Mouse (Mus musculus): ENCODE measurements around the gene Sfxn2. TPM values are rescaled to one million over a fixed set of nuclear protein-coding genes. Genes with fewer than 3 reads are reported as not detected.
A peak's percentile ranks its signal among the peaks of the same experiment; 100 is the strongest.

The Sfxn2 gene
- polyA plus RNA-seq, 1 experiment = 6.5 TPM

GRCm38 (mm10) chr19:46532031-46532688, 41.0 kb upstream of the Sfxn2 start:
- WGBS = 28% methylated on average over 10 of the region's 10 CpGs
- Histone ChIP-seq H3K27ac (ENCODE audit: control insufficient read depth, insufficient read depth, low read length) (peak overlapping the region; percentile 62), H3K4me3 (ENCODE audit: control insufficient read depth, insufficient read depth, low read length) (no peak overlapping the region), H3K4me1 (replicated peaks; ENCODE audit: control insufficient read depth, insufficient read depth, low read length) (peaks cover 59% of the 10 kb centered on the region), H3K27me3 (ENCODE audit: control insufficient read depth, insufficient read depth, low read length) (no peaks in the 10 kb centered on the region), H3K36me3 (ENCODE audit: control insufficient read depth, insufficient read depth, low read length) (no peaks in the 10 kb centered on the region)
- DNase-seq = peak; percentile 44
- TF ChIP-seq CTCF (IDR thresholded peaks at IDR 0.05; ENCODE audit: borderline replicate concordance, control insufficient read depth, extremely low read depth, insufficient read depth, low read length, poor library complexity) (no peak), POLR2A (IDR thresholded peaks at IDR 0.05; ENCODE audit: control insufficient read depth, extremely low read depth, insufficient read depth, low read length, poor library complexity) (no peak)

GRCm38 (mm10) chr19:46533066-46533465, 40.1 kb upstream of the Sfxn2 start:
- H3K27me3 ChIP-seq (ENCODE audit: control insufficient read depth, insufficient read depth, low read length) = no peaks in the 10 kb centered on the region
- 93% methylated on average over 4 of the region's 4 CpGs for WGBS
- TF ChIP-seq CTCF (IDR thresholded peaks at IDR 0.05; ENCODE audit: borderline replicate concordance, control insufficient read depth, extremely low read depth, insufficient read depth, low read length, poor library complexity) = no peak
- no peak overlapping the region for H3K27ac ChIP-seq (ENCODE audit: control insufficient read depth, insufficient read depth, low read length)
- H3K36me3 ChIP-seq (ENCODE audit: control insufficient read depth, insufficient read depth, low read length) = no peaks in the 10 kb centered on the region
- DNase-seq = no peak
- H3K4me3 ChIP-seq (ENCODE audit: control insufficient read depth, insufficient read depth, low read length) = no peak overlapping the region
- peaks cover 50% of the 10 kb centered on the region for H3K4me1 ChIP-seq (replicated peaks; ENCODE audit: control insufficient read depth, insufficient read depth, low read length)

- Histone ChIP-seq H3K36me3 (ENCODE audit: control insufficient read depth, insufficient read depth, low read length) (no peaks in the 10 kb centered on the region), H3K4me3 (ENCODE audit: control insufficient read depth, insufficient read depth, low read length) (no peak overlapping the region), H3K27me3 (ENCODE audit: control insufficient read depth, insufficient read depth, low read length) (no peaks in the 10 kb centered on the region), H3K27ac (ENCODE audit: control insufficient read depth, insufficient read depth, low read length) (no peak overlapping the region), H3K4me1 (replicated peaks; ENCODE audit: control insufficient read depth, insufficient read depth, low read length) (peaks cover 45% of the 10 kb centered on the region)
- no peak for DNase-seq
- WGBS = 97% methylated on average over 5 of the region's 5 CpGs
- TF ChIP-seq POLR2A (IDR thresholded peaks at IDR 0.05; ENCODE audit: control insufficient read depth, extremely low read depth, insufficient read depth, low read length, poor library complexity) (no peak), CTCF (IDR thresholded peaks at IDR 0.05; ENCODE audit: borderline replicate concordance, control insufficient read depth, extremely low read depth, insufficient read depth, low read length, poor library complexity) (no peak)
Observed at GRCm38 (mm10) chr19:46533525-46533924, 39.6 kb upstream of the Sfxn2 start.

GRCm38 (mm10) chr19:46534542-46535098, 38.5 kb upstream of the Sfxn2 start:
- Histone ChIP-seq H3K4me3 (ENCODE audit: control insufficient read depth, insufficient read depth, low read length) (no peak overlapping the region), H3K27ac (ENCODE audit: control insufficient read depth, insufficient read depth, low read length) (no peak overlapping the region), H3K36me3 (ENCODE audit: control insufficient read depth, insufficient read depth, low read length) (no peaks in the 10 kb centered on the region), H3K4me1 (replicated peaks; ENCODE audit: control insufficient read depth, insufficient read depth, low read length) (peaks cover 34% of the 10 kb centered on the region), H3K27me3 (ENCODE audit: control insufficient read depth, insufficient read depth, low read length) (no peaks in the 10 kb centered on the region)
- DNase-seq = no peak
- TF ChIP-seq POLR2A (IDR thresholded peaks at IDR 0.05; ENCODE audit: control insufficient read depth, extremely low read depth, insufficient read depth, low read length, poor library complexity) (no peak), CTCF (IDR thresholded peaks at IDR 0.05; ENCODE audit: borderline replicate concordance, control insufficient read depth, extremely low read depth, insufficient read depth, low read length, poor library complexity) (no peak)
- 83% methylated on average over 6 of the region's 6 CpGs for WGBS

GRCm38 (mm10) chr19:46537357-46537756, 35.8 kb upstream of the Sfxn2 start:
- WGBS = 98% methylated on average over 9 of the region's 9 CpGs
- Histone ChIP-seq H3K27me3 (ENCODE audit: control insufficient read depth, insufficient read depth, low read length) (no peaks in the 10 kb centered on the region), H3K27ac (ENCODE audit: control insufficient read depth, insufficient read depth, low read length) (no peak overlapping the region), H3K4me1 (replicated peaks; ENCODE audit: control insufficient read depth, insufficient read depth, low read length) (peaks cover 10% of the 10 kb centered on the region), H3K4me3 (ENCODE audit: control insufficient read depth, insufficient read depth, low read length) (no peak overlapping the region), H3K36me3 (ENCODE audit: control insufficient read depth, insufficient read depth, low read length) (no peaks in the 10 kb centered on the region)
- no peak for TF ChIP-seq CTCF (IDR thresholded peaks at IDR 0.05; ENCODE audit: borderline replicate concordance, control insufficient read depth, extremely low read depth, insufficient read depth, low read length, poor library complexity)
- no peak for TF ChIP-seq POLR2A (IDR thresholded peaks at IDR 0.05; ENCODE audit: control insufficient read depth, extremely low read depth, insufficient read depth, low read length, poor library complexity)
- DNase-seq = no peak

- no peak for DNase-seq
- H3K27ac ChIP-seq (ENCODE audit: control insufficient read depth, insufficient read depth, low read length) = no peak overlapping the region
Observed at GRCm38 (mm10) chr19:46538213-46538612, 35.0 kb upstream of the Sfxn2 start.

More at GRCm38 (mm10) chr19:46538213-46538612, 35.0 kb upstream of the Sfxn2 start:
- Histone ChIP-seq H3K36me3 (ENCODE audit: control insufficient read depth, insufficient read depth, low read length) (no peaks in the 10 kb centered on the region), H3K27me3 (ENCODE audit: control insufficient read depth, insufficient read depth, low read length) (no peaks in the 10 kb centered on the region), H3K4me3 (ENCODE audit: control insufficient read depth, insufficient read depth, low read length) (no peak overlapping the region), H3K4me1 (replicated peaks; ENCODE audit: control insufficient read depth, insufficient read depth, low read length) (0 out of 2 replicates have a peak, but pooled peaks cover 2% of the 10 kb centered on the region)
- WGBS = 90% methylated on average over 6 of the region's 6 CpGs
- TF ChIP-seq POLR2A (IDR thresholded peaks at IDR 0.05; ENCODE audit: control insufficient read depth, extremely low read depth, insufficient read depth, low read length, poor library complexity) (no peak), CTCF (IDR thresholded peaks at IDR 0.05; ENCODE audit: borderline replicate concordance, control insufficient read depth, extremely low read depth, insufficient read depth, low read length, poor library complexity) (no peak)

Data from thymus, adult 2 months (tissue).